Mouse (Mus musculus) ovary, postnatal 14 days (tissue): ENCODE measurements at regions not wholly inside any gene's neighbourhood (a gene's known extent, or its start where the extent isn't known, plus 50 kb on each side); places are given as distances from the start of the nearest gene placed in this dataset.

Experiments used
- DNase-seq: peaks from one replicate; pipeline ENCODE4 v3.0.0; 2022; ENCODE audit warnings: low spot score

GRCm38 (mm10) chr9:66646226-66646625, 53.3 kb upstream of the Usp3 start:
- peak; percentile 87 for DNase-seq

GRCm38 (mm10) chr9:66651306-66651705, 58.4 kb upstream of the Usp3 start:
- no peak for DNase-seq

- no peak for DNase-seq
These were observed 56.2 kb upstream of the Car12 start for GRCm38 (mm10) chr9:66657116-66657758.

- DNase-seq = no peak
These were observed 54.7 kb upstream of the Car12 start for GRCm38 (mm10) chr9:66658707-66659242.

- DNase-seq = no peak
These were observed 53.6 kb upstream of the Car12 start for GRCm38 (mm10) chr9:66659781-66660445.

- no peak for DNase-seq
These were observed 51.9 kb upstream of the Car12 start for GRCm38 (mm10) chr9:66661596-66661995.

GRCm38 (mm10) chr9:66662443-66662842, 51.0 kb upstream of the Car12 start:
- no peak for DNase-seq
